Mouse (Mus musculus): ENCODE measurements around the gene Cfi. TPM values are rescaled to one million over a fixed set of nuclear protein-coding genes. Genes with fewer than 3 reads are reported as not detected.

Cfi gene
- polyA plus RNA-seq, 1 experiment: not detected

DNA sequence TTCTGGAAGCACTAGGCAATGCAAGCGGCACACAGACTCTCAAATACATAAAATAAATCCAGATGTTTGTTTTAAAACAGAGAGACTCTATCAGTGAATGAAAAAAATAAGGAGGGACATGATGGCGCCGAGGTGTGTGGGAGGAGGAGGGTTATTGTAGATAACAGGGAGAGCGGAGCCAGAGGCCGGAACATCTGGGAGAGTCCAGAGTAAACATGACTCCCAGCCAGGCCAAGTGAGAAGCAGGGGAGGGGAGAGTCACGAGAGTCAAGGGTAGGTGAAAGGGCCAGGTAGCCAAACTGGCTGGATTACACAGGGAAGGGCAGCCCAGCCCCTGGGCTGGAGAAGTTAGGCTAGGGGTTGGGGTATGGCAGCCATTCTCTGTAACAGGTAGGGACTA, 60.9 kb downstream of the Cfi start:
- no peak for TF ChIP-seq GATA1 (IDR thresholded peaks at IDR 0.05; ENCODE audit: low read length)

DNA sequence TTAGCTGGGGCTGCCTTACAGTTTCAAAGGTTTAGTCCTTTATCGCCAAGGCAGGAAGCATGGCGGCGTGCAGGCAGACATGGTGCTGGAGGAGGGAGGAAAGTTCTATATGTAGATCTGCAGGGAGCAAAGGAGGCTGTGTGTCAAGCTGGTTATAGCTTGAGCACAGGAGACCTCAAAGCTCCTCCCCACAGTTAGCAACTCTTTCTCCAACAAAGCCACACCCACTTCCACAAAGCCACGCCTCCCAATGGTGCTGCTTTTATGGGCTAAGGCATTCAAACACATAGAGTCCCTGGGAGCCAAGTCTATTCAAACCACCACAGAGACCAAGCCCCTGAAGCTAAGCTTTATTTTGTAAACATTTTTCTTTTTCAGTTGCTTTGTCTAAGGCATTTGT, 63.2 kb downstream of the Cfi start:
- TF ChIP-seq GATA1 (IDR thresholded peaks at IDR 0.05; ENCODE audit: low read length): no peak

DNA sequence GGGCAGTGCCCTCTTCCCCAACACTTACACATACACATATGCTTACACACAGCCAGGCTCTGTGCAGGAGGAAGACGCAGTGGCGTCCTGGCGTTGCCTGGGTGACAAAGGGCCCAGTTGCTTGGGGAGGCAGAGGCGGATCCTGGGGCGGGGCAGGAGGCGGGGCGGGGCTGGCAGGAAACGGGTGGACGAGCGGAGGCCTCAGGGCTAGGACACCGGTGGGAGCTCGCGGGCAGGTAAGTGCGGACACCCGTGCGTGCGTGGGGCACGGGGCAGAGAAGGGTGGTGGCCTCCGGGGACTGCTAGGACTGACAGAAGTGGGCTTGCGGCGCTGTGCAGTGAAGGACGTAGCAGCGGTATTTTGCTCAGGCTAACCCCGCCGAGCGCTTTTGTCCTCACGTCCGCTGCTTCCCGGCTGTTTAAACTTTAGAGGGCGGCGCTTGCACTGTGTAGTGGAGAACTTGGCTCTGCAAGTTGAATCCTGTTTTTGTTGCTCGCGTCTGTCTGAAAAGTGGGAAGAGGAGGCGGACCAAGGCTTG, 65.7 kb downstream of the Cfi start, which contains the start of gene Casp6:
Casp6 (plus strand) TSS at position 155 of the 539 bp plus-strand sequence.
- no peak for TF ChIP-seq GATA1 (IDR thresholded peaks at IDR 0.05; ENCODE audit: low read length)

DNA sequence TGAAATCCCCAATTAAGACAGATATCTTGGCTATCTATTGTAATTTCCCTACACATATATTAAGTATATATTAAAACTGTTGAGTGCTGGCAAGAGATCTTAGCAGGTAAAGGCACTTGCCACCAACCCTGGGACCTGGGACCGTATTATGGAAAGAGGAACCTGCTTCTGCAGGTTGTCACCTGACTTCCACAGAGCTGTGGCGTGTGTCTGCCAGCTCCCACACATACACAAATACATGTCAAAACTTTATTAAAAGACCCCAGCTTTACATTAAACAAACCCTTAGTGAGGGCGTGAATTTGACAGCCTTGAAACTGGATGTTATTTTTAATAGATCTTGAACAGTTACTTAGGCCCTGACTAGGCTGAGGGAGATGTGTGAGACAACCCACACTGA, 67.7 kb downstream of the Cfi start:
- TF ChIP-seq GATA1 (IDR thresholded peaks at IDR 0.05; ENCODE audit: low read length): no peak

DNA sequence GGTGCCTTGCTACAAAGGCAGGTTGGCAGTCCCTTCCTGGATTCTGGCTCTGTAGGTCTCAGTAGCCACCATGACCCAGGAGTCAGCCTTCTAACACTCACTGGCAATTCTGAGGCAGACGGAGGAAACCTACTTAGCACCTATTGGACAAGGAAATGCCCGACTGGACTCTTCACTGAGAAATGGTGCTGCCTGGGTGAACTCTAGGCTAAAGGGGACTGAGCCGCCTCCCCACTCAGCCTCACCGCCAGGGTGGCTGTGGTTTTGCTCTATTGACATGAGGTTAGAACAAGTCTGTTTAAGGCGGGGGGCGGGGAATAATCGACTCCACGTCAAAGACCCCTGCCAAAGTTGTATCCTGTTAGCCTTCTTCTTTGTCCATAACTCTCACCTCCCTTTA, 68.2 kb downstream of the Cfi start:
- TF ChIP-seq GATA1 (IDR thresholded peaks at IDR 0.05; ENCODE audit: low read length): no peak

DNA sequence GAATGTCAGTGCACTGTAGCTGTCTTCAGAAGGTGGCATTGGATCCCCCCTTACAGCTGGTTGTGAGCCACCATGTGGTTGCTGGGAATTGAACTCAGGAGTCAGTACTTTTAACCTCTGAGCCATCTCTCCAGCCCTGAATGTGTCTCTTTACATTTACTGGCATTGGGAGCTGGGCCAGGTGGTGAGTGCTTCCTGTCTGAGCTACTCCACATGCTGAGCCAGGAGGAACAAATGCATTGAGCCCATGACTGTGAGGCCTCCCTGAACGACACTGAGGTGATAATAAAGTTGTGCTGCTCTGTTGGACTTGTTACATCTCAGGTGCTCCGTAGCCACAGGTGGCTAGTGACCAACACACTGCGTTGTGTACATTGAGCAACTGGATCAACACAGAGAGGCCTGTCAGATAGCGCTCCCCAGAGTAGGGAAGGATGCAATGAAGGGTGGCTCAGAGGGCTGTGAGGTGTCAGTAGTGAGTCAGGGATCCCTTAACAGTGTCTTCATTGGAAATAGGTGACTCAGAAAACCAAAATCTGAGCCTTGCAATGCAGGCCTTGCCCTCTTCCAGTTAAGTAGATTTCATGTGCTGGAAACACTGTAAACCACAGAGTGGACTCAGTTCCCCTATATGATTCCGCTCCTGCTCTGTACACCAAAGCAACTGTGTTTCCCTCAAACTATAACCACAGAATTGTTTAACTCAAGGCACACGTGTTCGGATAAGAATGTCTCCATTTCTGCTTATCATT, 68.9 kb downstream of the Cfi start:
- no peak for TF ChIP-seq GATA1 (IDR thresholded peaks at IDR 0.05; ENCODE audit: low read length)

DNA sequence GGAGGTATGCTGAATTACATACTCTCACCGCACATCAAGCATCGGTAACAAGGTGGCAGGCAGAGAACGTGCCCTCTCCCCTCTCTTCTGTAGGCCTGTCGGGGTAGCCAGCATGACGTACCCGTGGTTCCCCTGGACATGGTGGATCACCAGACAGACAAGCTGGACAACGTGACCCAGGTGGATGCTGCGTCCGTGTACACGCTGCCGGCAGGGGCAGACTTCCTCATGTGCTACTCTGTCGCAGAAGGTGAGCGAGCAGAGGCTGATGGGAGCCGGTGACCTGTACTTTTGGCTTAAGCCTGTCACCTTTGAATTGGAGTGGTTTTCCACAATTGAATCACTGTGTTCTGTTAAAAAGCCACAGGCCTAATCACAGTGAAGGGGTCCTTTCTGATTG, 76.3 kb downstream of the Cfi start:
- TF ChIP-seq GATA1 (IDR thresholded peaks at IDR 0.05; ENCODE audit: low read length): no peak

DNA sequence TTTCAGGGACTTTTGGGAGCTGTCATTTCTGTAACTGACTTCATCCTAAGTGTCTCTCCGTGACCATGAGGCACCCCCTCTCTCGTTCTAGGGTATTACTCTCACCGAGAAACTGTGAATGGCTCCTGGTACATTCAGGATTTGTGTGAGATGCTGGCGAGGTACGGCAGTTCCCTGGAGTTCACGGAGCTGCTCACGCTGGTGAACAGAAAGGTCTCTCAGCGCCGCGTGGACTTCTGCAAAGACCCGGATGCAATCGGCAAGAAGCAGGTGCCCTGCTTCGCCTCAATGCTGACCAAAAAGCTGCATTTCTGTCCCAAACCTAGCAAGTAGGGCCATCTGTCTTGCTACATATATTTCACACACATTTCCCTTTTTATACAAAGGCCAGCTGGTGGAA, 77.6 kb downstream of the Cfi start:
- no peak for TF ChIP-seq GATA1 (IDR thresholded peaks at IDR 0.05; ENCODE audit: low read length)

DNA sequence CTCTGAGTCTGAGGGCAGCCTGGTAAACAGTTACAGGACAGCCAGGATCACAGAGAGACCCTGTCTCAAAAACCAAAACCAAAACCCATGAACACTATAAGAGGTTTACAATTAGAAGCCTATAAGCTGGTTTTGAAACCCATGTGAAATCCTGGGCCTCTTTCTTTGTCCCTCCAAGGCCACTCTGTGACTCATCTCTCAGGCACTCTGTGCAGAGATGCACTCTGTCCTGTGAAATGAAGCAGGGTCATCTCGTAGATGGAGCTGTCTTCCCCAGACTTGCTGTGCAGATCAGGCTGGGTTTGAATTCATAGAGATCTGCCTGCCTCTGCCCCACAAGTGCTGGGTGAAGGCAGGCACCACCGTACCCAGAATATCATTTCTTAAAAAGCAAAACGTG, 81.7 kb downstream of the Cfi start:
- TF ChIP-seq GATA1 (IDR thresholded peaks at IDR 0.05; ENCODE audit: low read length): no peak

DNA sequence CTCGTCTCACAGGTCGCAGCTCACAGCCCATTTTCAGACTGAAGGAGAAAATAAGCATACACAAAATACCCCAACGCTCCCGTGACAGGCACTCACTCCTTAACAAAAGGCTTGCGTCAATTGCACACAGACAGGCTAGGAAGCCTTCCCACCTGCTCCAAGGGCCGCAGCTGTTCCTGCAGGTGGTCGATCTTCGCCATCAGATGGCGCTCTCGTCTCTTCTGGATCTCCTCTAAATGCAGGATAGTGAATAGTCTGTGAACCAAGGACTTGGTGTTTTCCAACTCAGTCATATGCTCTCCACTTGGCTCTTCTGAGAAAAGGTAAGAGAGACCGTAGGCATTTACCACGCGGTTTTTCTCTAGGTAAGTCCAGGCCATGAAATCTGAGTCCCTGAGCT, 82.8 kb downstream of the Cfi start:
- TF ChIP-seq GATA1 (IDR thresholded peaks at IDR 0.05; ENCODE audit: low read length): no peak

DNA sequence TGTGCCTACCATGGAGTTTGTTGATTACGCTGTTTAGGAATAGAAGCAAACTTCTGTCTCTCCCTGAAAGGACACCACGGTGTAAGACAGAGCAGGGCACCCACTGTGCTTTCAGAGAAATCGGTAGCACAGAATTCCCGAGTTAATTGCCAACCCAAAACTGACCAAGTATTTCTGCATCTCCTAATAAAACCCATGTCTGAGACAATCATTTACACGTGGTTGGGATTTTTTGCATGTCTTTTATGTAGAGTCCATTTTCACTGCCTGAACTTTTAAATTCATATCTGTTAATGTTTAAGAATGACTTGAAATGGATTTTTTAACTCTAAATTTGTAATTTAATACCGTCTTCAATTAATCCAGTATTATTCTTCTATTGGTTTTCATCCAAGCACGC, 87.9 kb downstream of the Cfi start:
- no peak for TF ChIP-seq GATA1 (IDR thresholded peaks at IDR 0.05; ENCODE audit: low read length)

Other genes with a start within 250 kb of the Cfi start
- gene Egf, start 80.6 kb upstream of the Cfi start, polyA plus RNA-seq (2012): 0.98 and 1.5 TPM in 2 replicates
- not detected in 2 replicates for gene Lrit3, start 31.9 kb upstream of the Cfi start, polyA plus RNA-seq (2012)
- gene Rrh, start 13.3 kb upstream of the Cfi start, polyA plus RNA-seq (2012): not detected in 2 replicates
- 133 and 197 TPM in 2 replicates for gene Gar1, start 4.5 kb upstream of the Cfi start, polyA plus RNA-seq (2012)
- 130 and 181 TPM in 2 replicates for gene Pla2g12a, start 42.7 kb downstream of the Cfi start, polyA plus RNA-seq (2012)
- 15.5 and 21.0 TPM in 2 replicates for gene Casp6, start 65.5 kb downstream of the Cfi start, polyA plus RNA-seq (2012)
- gene Mcub, start 134.3 kb downstream of the Cfi start, polyA plus RNA-seq (2012): not detected in 2 replicates
- gene Sec24b, start 225.7 kb downstream of the Cfi start, polyA plus RNA-seq (2012): 78.5 and 116 TPM in 2 replicates

All from G1E-ER4 (cell line).